Mouse (Mus musculus) midbrain, embryonic 16.5 days (tissue): ENCODE data around the gene Rplp0. TPM values are rescaled to one million over a fixed set of nuclear protein-coding genes. Genes with fewer than 3 reads are reported as not detected.

Experiments
- ATAC-seq: fragments of 200-750 bp; cut with Nextera tagmentation; 2 replicates; pipeline ENCODE4 v1.8.0; 2017; ENCODE audit warnings: moderate TSS enrichment
- H3K27ac ChIP-seq: fragments of 300-500 bp; sonication (generic); 2 replicates; pipeline ENCODE4 v1.5.1; 2014; ENCODE audit warnings: mild to moderate bottlenecking, low read length, mixed read lengths
- H3K27me3 ChIP-seq: fragments of 300-500 bp; sonication (generic); 2 replicates; pipeline ENCODE4 v1.6.1; 2014; ENCODE audit warnings: low read depth, low read length, mixed read lengths; ENCODE audit not compliant: control insufficient read depth, insufficient read depth
- H3K36me3 ChIP-seq: fragments of 300-500 bp; sonication (generic); 2 replicates; pipeline ENCODE4 v1.6.1; 2014; ENCODE audit warnings: mild to moderate bottlenecking, low read length, moderate library complexity, mixed read lengths; ENCODE audit not compliant: control insufficient read depth, insufficient read depth
- H3K4me1 ChIP-seq: fragments of 300-500 bp; sonication (generic); 2 replicates; pipeline ENCODE4 v1.6.1; 2014; ENCODE audit warnings: mild to moderate bottlenecking, low read length, mixed read lengths; ENCODE audit not compliant: control insufficient read depth, insufficient read depth
- H3K4me2 ChIP-seq: fragments of 300-500 bp; sonication (generic); 2 replicates; pipeline ENCODE4 v1.6.1; 2014; ENCODE audit warnings: mild to moderate bottlenecking, low read length, mixed read lengths
- H3K4me3 ChIP-seq: fragments of 300-500 bp; sonication (generic); 2 replicates; pipeline ENCODE4 v1.5.1; 2014; ENCODE audit warnings: low read depth, mild to moderate bottlenecking, low read length, moderate library complexity, mixed read lengths
- H3K9ac ChIP-seq: fragments of 300-500 bp; sonication (generic); 2 replicates; pipeline ENCODE4 v1.6.1; 2014; ENCODE audit warnings: low read depth, low read length, mixed read lengths
- H3K9me3 ChIP-seq: fragments of 300-500 bp; sonication (generic); replicated peaks from 2 replicates; pipeline ENCODE4 v1.6.1; 2014; ENCODE audit warnings: mild to moderate bottlenecking, low read length, mixed read lengths; ENCODE audit not compliant: control insufficient read depth, poor library complexity, severe bottlenecking
- WGBS: fragments of 180-500 bp; shearing (Covaris S2); extraction: QIAGEN DNeasy Blood & Tissue Kit; methylation state at CpG from one replicate; pipeline ENCODE4 v1.1.7; 2014; 5-methylcytosine and 5-hydroxymethylcytosine counted together
- polyA plus RNA-seq: library from polyadenylated mRNA; unstranded; fragments of >200 nt; fragmentation: Nextera tagmentation; extraction: Ambion mirVana; gene quantifications from 2 replicates; pipeline ENCODE4 v1.2.1, GENCODE M21; 2015

Rplp0 gene
- polyA plus RNA-seq, 1 experiment from 2014 or later: 826 TPM

DNA sequence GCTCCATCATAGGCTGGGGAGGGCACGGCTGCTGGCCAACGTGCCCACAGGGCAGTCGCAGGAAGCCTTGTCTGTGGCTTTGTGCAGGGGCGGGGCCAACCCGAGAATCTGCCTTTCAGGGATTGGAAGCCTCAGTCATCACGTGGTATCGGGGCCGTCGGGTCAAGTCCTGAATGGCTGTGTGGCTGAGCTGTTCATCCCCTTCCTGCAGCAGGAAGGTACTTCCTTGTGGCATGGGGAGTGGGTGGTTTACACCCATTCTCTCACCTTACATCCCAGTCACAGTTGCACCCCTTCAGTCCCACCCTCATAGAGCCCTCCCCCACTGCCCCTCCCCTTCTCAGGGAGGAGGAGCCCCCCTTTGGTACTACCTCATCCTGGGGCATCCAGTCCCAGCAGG lies 22.4 kb downstream of the Rplp0 start:
- Histone ChIP-seq H3K27ac (no peak overlapping the region), H3K27me3 (no peaks in the 10 kb centered on the region), H3K9me3 (peaks cover 5% of the 10 kb centered on the region; the same call in 1 of the 2 replicates), H3K4me2 (no peak overlapping the region), H3K4me1 (no peaks in the 10 kb centered on the region), H3K4me3 (no peak overlapping the region), H3K36me3 (peaks cover 69% of the 10 kb centered on the region), H3K9ac (no peak overlapping the region)
- no peak for ATAC-seq
- WGBS: 96% methylated on average over 9 of the region's 9 CpGs

DNA sequence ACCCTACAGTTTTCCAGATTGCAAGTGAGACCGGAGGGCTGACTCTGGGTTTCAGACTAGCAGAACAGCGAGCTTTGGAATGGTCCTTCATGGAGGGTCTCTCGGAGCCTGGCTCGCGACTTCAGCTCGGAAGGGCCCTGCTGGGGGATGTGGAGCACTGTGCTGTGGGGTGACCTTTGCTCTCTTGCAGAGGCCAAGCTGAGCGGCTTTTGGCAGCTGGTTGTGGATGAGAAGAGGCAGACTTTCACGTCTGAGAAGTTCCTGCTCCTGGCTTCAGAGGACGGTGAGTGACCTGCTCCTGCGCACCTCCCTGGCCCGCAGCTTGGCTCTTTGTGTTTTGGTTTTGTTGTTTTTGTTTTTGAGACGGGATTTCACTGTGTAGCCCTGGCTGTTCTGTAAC lies 26.3 kb downstream of the Rplp0 start:
- peaks cover 74% of the 10 kb centered on the region for H3K36me3 ChIP-seq
- no peaks in the 10 kb centered on the region for H3K27me3 ChIP-seq
- no peaks in the 10 kb centered on the region for H3K4me1 ChIP-seq
- WGBS: 86% methylated on average over 12 of the region's 12 CpGs
- H3K4me2 ChIP-seq: no peak overlapping the region
- no peak overlapping the region for H3K9ac ChIP-seq
- no peak overlapping the region for H3K4me3 ChIP-seq
- no peak for ATAC-seq
- peaks cover 5% of the 10 kb centered on the region; the same call in 1 of the 2 replicates for H3K9me3 ChIP-seq
- no peak overlapping the region for H3K27ac ChIP-seq

DNA sequence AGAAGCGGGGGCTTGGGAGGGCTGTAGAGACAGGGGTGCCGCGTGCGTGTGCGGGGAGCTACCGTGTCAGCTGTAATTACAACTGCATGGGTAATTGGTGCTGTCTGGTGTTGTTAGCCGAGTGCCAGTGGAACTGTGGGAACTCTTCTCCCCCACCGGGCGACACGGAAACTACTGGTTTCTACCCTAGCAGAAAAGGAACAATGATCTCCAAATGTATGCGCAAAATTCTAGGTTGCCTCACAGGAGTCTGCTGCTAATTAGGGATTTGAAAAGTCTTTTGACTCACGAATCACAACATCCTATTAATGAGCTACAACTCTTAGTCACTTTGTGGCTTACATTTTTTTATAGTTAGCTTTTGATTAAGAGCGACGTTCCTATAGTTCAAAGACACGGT lies 26.9 kb downstream of the Rplp0 start:
- Histone ChIP-seq H3K36me3 (peaks cover 75% of the 10 kb centered on the region), H3K9me3 (peaks cover 5% of the 10 kb centered on the region; the same call in 1 of the 2 replicates), H3K27me3 (no peaks in the 10 kb centered on the region), H3K4me1 (no peaks in the 10 kb centered on the region), H3K27ac (no peak overlapping the region), H3K4me3 (no peak overlapping the region), H3K9ac (no peak overlapping the region), H3K4me2 (no peak overlapping the region)
- 54% methylated on average over 15 of the region's 15 CpGs for WGBS
- no peak for ATAC-seq

DNA sequence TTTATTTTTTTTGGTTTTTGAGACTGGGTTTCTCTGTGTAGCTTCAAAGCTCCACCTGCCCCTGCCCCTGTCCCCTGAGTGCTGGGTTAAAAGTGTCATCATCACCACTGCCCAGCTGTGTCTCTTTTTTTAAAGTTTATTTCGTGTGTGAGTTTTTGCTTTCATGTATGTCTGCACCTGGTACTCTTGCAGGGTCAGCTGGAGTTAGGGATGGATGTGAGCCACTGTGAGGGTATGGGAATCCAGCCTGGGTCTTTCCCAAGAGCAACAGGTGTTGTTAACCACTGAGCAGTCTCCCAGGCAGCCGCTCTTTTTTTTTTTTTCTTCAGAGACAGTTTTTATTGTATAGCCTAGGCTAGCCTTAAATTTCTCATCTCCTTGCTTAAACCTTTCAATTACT lies 27.5 kb downstream of the Rplp0 start:
- Histone ChIP-seq H3K9me3 (peaks cover 5% of the 10 kb centered on the region; the same call in 1 of the 2 replicates), H3K9ac (no peak overlapping the region), H3K4me1 (no peaks in the 10 kb centered on the region), H3K36me3 (peaks cover 73% of the 10 kb centered on the region), H3K4me3 (no peak overlapping the region), H3K27ac (no peak overlapping the region), H3K27me3 (no peaks in the 10 kb centered on the region), H3K4me2 (no peak overlapping the region)
- ATAC-seq: no peak
- WGBS: 84% methylated on average over 2 of the region's 2 CpGs

DNA sequence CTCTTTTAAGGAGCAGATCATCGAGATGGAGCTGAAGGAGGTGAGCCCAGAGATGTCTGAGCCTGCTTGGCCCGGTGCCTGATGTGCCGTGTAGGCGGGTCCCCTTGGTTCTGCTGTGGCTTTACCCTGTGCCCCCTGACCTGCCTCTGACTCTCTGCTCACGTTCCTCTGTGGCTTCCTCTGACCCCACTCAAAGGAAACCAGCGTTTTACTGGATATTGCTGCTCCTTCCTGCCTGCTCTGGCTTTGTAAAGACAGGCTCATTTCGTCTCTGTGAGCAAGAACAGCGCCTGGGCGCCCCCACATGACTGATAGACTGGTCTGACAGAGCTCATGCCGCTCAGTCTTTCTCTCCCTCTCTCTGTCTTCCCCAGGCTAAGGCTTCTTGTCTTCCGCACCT lies 31.8 kb downstream of the Rplp0 start:
- H3K4me2 ChIP-seq: no peak overlapping the region
- H3K9me3 ChIP-seq: no peaks in the 10 kb centered on the region
- H3K27me3 ChIP-seq: no peaks in the 10 kb centered on the region
- H3K27ac ChIP-seq: no peak overlapping the region
- H3K4me1 ChIP-seq: no peaks in the 10 kb centered on the region
- no peak overlapping the region for H3K4me3 ChIP-seq
- WGBS: 89% methylated on average over 11 of the region's 11 CpGs
- H3K36me3 ChIP-seq: peaks cover 79% of the 10 kb centered on the region
- H3K9ac ChIP-seq: no peak overlapping the region
- no peak for ATAC-seq

DNA sequence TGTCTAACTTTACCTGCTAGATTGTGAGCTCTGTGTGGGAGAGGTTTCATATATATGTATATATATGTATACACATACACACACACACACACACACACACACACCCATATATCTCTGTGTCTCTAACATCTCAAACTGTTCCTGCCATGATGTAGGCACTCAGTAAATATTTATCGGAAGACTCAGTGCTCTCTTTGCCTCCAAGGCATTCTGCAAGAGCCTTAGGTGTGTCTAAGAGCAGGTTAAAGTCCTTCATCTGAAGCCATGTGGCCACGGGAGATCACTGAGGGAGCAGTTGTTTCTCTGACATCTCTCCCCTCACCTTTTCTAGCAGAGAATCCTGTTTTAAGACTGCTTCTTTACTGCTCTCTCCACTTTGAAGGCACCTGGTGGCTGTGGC lies 32.2 kb downstream of the Rplp0 start:
- Histone ChIP-seq H3K27ac (no peak overlapping the region), H3K27me3 (no peaks in the 10 kb centered on the region), H3K4me2 (no peak overlapping the region), H3K36me3 (peaks cover 78% of the 10 kb centered on the region), H3K9me3 (no peaks in the 10 kb centered on the region), H3K9ac (no peak overlapping the region), H3K4me1 (no peaks in the 10 kb centered on the region), H3K4me3 (no peak overlapping the region)
- 98% methylated on average over 2 of the region's 2 CpGs for WGBS
- ATAC-seq: no peak

DNA sequence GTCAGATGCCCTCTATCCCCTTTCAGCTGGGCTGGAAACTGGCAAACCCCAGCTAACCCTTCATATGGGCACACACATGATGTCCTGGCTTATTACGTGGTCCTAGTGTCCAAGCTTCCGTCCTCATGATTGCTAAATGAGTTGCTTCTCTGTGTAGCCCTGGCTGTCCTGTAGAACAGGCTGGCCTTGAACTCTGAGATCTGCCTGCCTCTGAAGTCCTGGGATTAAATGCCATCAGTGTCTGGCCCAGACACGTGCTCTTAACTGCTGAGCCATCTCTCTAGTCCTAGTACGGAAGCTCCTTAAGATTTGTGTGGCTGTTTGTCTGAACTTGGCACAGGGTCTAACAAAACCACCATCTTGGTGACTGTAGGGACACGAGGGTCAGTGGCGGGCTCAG lies 44.3 kb downstream of the Rplp0 start:
- Histone ChIP-seq H3K4me3 (no peak overlapping the region), H3K27me3 (no peaks in the 10 kb centered on the region), H3K4me1 (no peaks in the 10 kb centered on the region), H3K4me2 (no peak overlapping the region), H3K27ac (no peak overlapping the region), H3K9me3 (no peaks in the 10 kb centered on the region), H3K9ac (no peak overlapping the region), H3K36me3 (peaks cover 55% of the 10 kb centered on the region)
- WGBS: 95% methylated on average over 6 of the region's 6 CpGs
- no peak for ATAC-seq

DNA sequence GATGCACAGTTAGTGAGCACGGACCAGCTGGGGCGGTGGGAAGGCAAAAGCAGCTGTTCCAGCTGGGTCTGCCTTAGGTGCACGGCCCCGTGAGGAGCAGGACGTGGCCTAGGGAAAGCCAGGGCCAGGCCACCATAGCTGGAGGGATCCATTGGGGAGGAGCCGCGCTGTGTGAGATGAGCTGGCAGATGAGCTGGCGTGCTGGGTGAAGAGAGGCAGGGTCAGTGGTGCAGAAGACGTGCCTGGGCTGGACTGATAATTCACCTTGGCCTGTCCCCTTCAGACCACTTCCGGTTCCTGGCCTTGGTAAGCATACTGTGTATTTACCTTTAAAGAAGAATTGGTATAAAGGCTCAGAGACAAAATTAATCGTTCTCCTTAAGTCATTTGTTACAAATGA lies 52.3 kb downstream of the Rplp0 start:
- Histone ChIP-seq H3K9ac (no peak overlapping the region), H3K27ac (no peak overlapping the region), H3K27me3 (no peaks in the 10 kb centered on the region), H3K4me2 (no peak overlapping the region), H3K36me3 (peaks cover 82% of the 10 kb centered on the region), H3K4me3 (no peak overlapping the region), H3K9me3 (no peaks in the 10 kb centered on the region), H3K4me1 (no peaks in the 10 kb centered on the region)
- no peak for ATAC-seq
- 95% methylated on average over 11 of the region's 11 CpGs for WGBS
